Mouse (Mus musculus): ENCODE measurements around the gene En1. TPM values are rescaled to one million over a fixed set of nuclear protein-coding genes. Genes with fewer than 3 reads are reported as not detected.

En1 gene
- total RNA-seq (2021) = not detected
- long read RNA-seq = 0 reads

- DNase-seq (ENCODE audit: low spot score in 2 of 2) = no peak
These were observed at the start of gene En1 for GRCm38 (mm10) chr1:120602031-120602730. Gene En1 (plus strand): TSS chr1:120602418.

- DNase-seq (ENCODE audit: low spot score in 2 of 2) = no peak
These were observed 45.0 kb upstream of the En1 start for GRCm38 (mm10) chr1:120556926-120557846.

- no peak for DNase-seq (ENCODE audit: low spot score in 2 of 2)
These were observed 43.6 kb upstream of the En1 start for GRCm38 (mm10) chr1:120558341-120559285.

GRCm38 (mm10) chr1:120559911-120560310 is 42.3 kb upstream of the En1 start:
- DNase-seq (ENCODE audit: low spot score in 2 of 2) = no peak

GRCm38 (mm10) chr1:120581306-120581705 is 20.9 kb upstream of the En1 start:
- no peak for DNase-seq (ENCODE audit: low spot score in 2 of 2)

- no peak for DNase-seq (ENCODE audit: low spot score in 2 of 2)
These were observed 16.7 kb upstream of the En1 start for GRCm38 (mm10) chr1:120585481-120585880.

GRCm38 (mm10) chr1:120586500-120587110 is 15.6 kb upstream of the En1 start:
- DNase-seq (ENCODE audit: low spot score in 2 of 2) = peak; percentile 52 to 82

GRCm38 (mm10) chr1:120587431-120587830 is 14.8 kb upstream of the En1 start:
- peak in 1 of 2 experiments; percentile 62 for DNase-seq (ENCODE audit: low spot score in 2 of 2)

- no peak for DNase-seq (ENCODE audit: low spot score in 2 of 2)
These were observed 14.3 kb upstream of the En1 start for GRCm38 (mm10) chr1:120587960-120588359.

- DNase-seq (ENCODE audit: low spot score in 2 of 2) = no peak
These were observed 13.7 kb upstream of the En1 start for GRCm38 (mm10) chr1:120588362-120589027.

- no peak for DNase-seq (ENCODE audit: low spot score in 2 of 2)
These were observed 8.8 kb upstream of the En1 start for GRCm38 (mm10) chr1:120593236-120593919.

- DNase-seq (ENCODE audit: low spot score in 2 of 2) = no peak
These were observed 7.6 kb upstream of the En1 start for GRCm38 (mm10) chr1:120594603-120595002.

- DNase-seq (ENCODE audit: low spot score in 2 of 2) = no peak
These were observed 6.6 kb upstream of the En1 start for GRCm38 (mm10) chr1:120595471-120596240.

GRCm38 (mm10) chr1:120596319-120596718 is 5.9 kb upstream of the En1 start:
- DNase-seq (ENCODE audit: low spot score in 2 of 2) = no peak

GRCm38 (mm10) chr1:120596784-120597183 is 5.4 kb upstream of the En1 start:
- DNase-seq (ENCODE audit: low spot score in 2 of 2) = no peak

GRCm38 (mm10) chr1:120597271-120597670 is 4.9 kb upstream of the En1 start:
- no peak for DNase-seq (ENCODE audit: low spot score in 2 of 2)

GRCm38 (mm10) chr1:120598196-120598940 is 3.9 kb upstream of the En1 start:
- no peak for DNase-seq (ENCODE audit: low spot score in 2 of 2)

Data from layer of hippocampus, adult 18-20 months (tissue).